Mouse (Mus musculus): ENCODE results near the gene Igfbpl1.

Gene Igfbpl1

GRCm38 (mm10) chr4:45769141-45769540, 57.6 kb downstream of the Igfbpl1 start:
- no peak for DNase-seq

- peak; percentile 93 for DNase-seq
Measured at GRCm38 (mm10) chr4:45767891-45768558, 58.7 kb downstream of the Igfbpl1 start.

GRCm38 (mm10) chr4:45766774-45767173, 59.9 kb downstream of the Igfbpl1 start:
- DNase-seq, result no peak

GRCm38 (mm10) chr4:45765565-45766201, 61.0 kb downstream of the Igfbpl1 start:
- no peak for DNase-seq

- no peak for DNase-seq
Measured at GRCm38 (mm10) chr4:45765121-45765564, 61.6 kb downstream of the Igfbpl1 start.

GRCm38 (mm10) chr4:45764141-45764494, 62.6 kb downstream of the Igfbpl1 start:
- DNase-seq, result peak; percentile 95

GRCm38 (mm10) chr4:45763288-45764140, 63.2 kb downstream of the Igfbpl1 start:
- DNase-seq, result no peak

- DNase-seq, result peak; percentile 93
Measured at GRCm38 (mm10) chr4:45762600-45762999, 64.1 kb downstream of the Igfbpl1 start.
